Mouse (Mus musculus) hindbrain, embryonic 16.5 days (tissue): Measurements from ENCODE around the gene Kif19a. TPM values are rescaled to one million over a fixed set of nuclear protein-coding genes. Genes with fewer than 3 reads are reported as not detected.

ENCODE experiments used
- ATAC-seq: fragments of 200-750 bp; cut with Nextera tagmentation; 2 replicates; pipeline ENCODE4 v1.8.0; 2017; ENCODE audit warnings: moderate TSS enrichment, moderate library complexity
- H3K27ac ChIP-seq: fragments of 300-500 bp; sonication (generic); 2 replicates; pipeline ENCODE4 v1.5.1; 2014; ENCODE audit warnings: low read depth, mild to moderate bottlenecking, control low read depth, low read length, moderate library complexity
- H3K27me3 ChIP-seq: fragments of 300-500 bp; sonication (generic); replicated peaks from 2 replicates; pipeline ENCODE4 v1.6.1; 2014; ENCODE audit warnings: low read length; ENCODE audit not compliant: control insufficient read depth, insufficient read depth
- H3K36me3 ChIP-seq: fragments of 300-500 bp; sonication (generic); 2 replicates; pipeline ENCODE4 v1.6.1; 2014; ENCODE audit warnings: mild to moderate bottlenecking, low read length, moderate library complexity, mixed read lengths; ENCODE audit not compliant: control insufficient read depth, insufficient read depth
- H3K4me1 ChIP-seq: fragments of 300-500 bp; sonication (generic); 2 replicates; pipeline ENCODE4 v1.6.1; 2014; ENCODE audit warnings: low read depth, low read length; ENCODE audit not compliant: control insufficient read depth, insufficient read depth
- H3K4me2 ChIP-seq: fragments of 300-500 bp; sonication (generic); 2 replicates; pipeline ENCODE4 v1.6.1; 2014; ENCODE audit warnings: mild to moderate bottlenecking, low read length, control low read depth, moderate library complexity
- H3K4me3 ChIP-seq: fragments of 300-500 bp; sonication (generic); 2 replicates; pipeline ENCODE4 v1.5.1; 2014; ENCODE audit warnings: mild to moderate bottlenecking, low read length, control low read depth, moderate library complexity
- H3K9ac ChIP-seq: fragments of 300-500 bp; sonication (generic); 2 replicates; pipeline ENCODE4 v1.6.1; 2014; ENCODE audit warnings: low read depth, mild to moderate bottlenecking, control low read depth, low read length, moderate library complexity
- H3K9me3 ChIP-seq: fragments of 300-500 bp; sonication (generic); 2 replicates; pipeline ENCODE4 v1.6.1; 2014; ENCODE audit warnings: mild to moderate bottlenecking, low read length, moderate library complexity; ENCODE audit not compliant: control insufficient read depth
- WGBS: fragments of 180-500 bp; shearing (Covaris S2); extraction: QIAGEN DNeasy Blood & Tissue Kit; methylation state at CpG from one replicate; pipeline ENCODE4 v1.1.7; 2014; 5-methylcytosine and 5-hydroxymethylcytosine counted together
- polyA plus RNA-seq: library from polyadenylated mRNA; unstranded; fragments of >200 nt; fragmentation: Nextera tagmentation; extraction: Ambion mirVana; gene quantifications from 2 replicates; pipeline ENCODE4 v1.2.1, GENCODE M21; 2015

Kif19a gene
- polyA plus RNA-seq, 1 experiment from 2014 or later = 0.69 TPM

GRCm38 (mm10) chr11:114790171-114790570, 25.0 kb downstream of the Kif19a start:
- Histone ChIP-seq H3K4me1 (peaks cover 48% of the 10 kb centered on the region), H3K36me3 (no peaks in the 10 kb centered on the region), H3K4me3 (no peak overlapping the region), H3K27me3 (peaks cover 23% of the 10 kb centered on the region), H3K27ac (no peak overlapping the region), H3K4me2 (no peak overlapping the region), H3K9me3 (no peaks in the 10 kb centered on the region), H3K9ac (no peak overlapping the region)
- 78% methylated on average over 12 of the region's 12 CpGs for WGBS
- ATAC-seq = no peak

GRCm38 (mm10) chr11:114790841-114791240, 25.7 kb downstream of the Kif19a start:
- Histone ChIP-seq H3K4me1 (peaks cover 53% of the 10 kb centered on the region), H3K9me3 (no peaks in the 10 kb centered on the region), H3K27me3 (peaks cover 16% of the 10 kb centered on the region), H3K27ac (peak overlapping the region; percentile 82; the same call in 1 of the 2 replicates), H3K4me3 (peak overlapping the region; percentile 56), H3K9ac (no peak overlapping the region; the same call in 1 of the 2 replicates), H3K4me2 (peak overlapping the region; percentile 83), H3K36me3 (no peaks in the 10 kb centered on the region)
- WGBS = 41% methylated on average over 4 of the region's 4 CpGs
- ATAC-seq = no peak

- no peak for ATAC-seq
- H3K27ac ChIP-seq = peak overlapping the region; percentile 82
- H3K9me3 ChIP-seq = no peaks in the 10 kb centered on the region
- peak overlapping the region; percentile 56 for H3K4me3 ChIP-seq
- peak overlapping the region; percentile 76 for H3K9ac ChIP-seq
- peak overlapping the region; percentile 83 for H3K4me2 ChIP-seq
- H3K36me3 ChIP-seq = no peaks in the 10 kb centered on the region
- H3K4me1 ChIP-seq = peaks cover 53% of the 10 kb centered on the region
- WGBS = 5% methylated on average over 49 of the region's 50 CpGs
- peaks cover 16% of the 10 kb centered on the region for H3K27me3 ChIP-seq
Observed at GRCm38 (mm10) chr11:114791351-114791889, 26.2 kb downstream of the Kif19a start.

GRCm38 (mm10) chr11:114791891-114792411, 26.8 kb downstream of the Kif19a start:
- Histone ChIP-seq H3K4me3 (peak overlapping the region; percentile 56), H3K9me3 (no peaks in the 10 kb centered on the region), H3K27ac (peak overlapping the region; percentile 82), H3K27me3 (peaks cover 16% of the 10 kb centered on the region), H3K4me2 (peak overlapping the region; percentile 83), H3K4me1 (peaks cover 52% of the 10 kb centered on the region), H3K9ac (peak overlapping the region; percentile 76), H3K36me3 (no peaks in the 10 kb centered on the region)
- WGBS = under 1% methylated on average over 44 of the region's 59 CpGs
- ATAC-seq = peak; percentile 10; the same call in 1 of the 2 replicates

- H3K27me3 ChIP-seq = peaks cover 11% of the 10 kb centered on the region
- peaks cover 52% of the 10 kb centered on the region for H3K4me1 ChIP-seq
- no peak for ATAC-seq
- 47% methylated on average over 5 of the region's 5 CpGs for WGBS
- peak overlapping the region; percentile 32; the same call in 1 of the 2 replicates for H3K9ac ChIP-seq
- H3K27ac ChIP-seq = peak overlapping the region; percentile 82
- H3K4me2 ChIP-seq = peak overlapping the region; percentile 83
- no peak overlapping the region for H3K4me3 ChIP-seq
- no peaks in the 10 kb centered on the region for H3K9me3 ChIP-seq
- H3K36me3 ChIP-seq = no peaks in the 10 kb centered on the region
Observed at GRCm38 (mm10) chr11:114792931-114793494, 27.8 kb downstream of the Kif19a start.

GRCm38 (mm10) chr11:114793868-114794545, 28.8 kb downstream of the Kif19a start:
- Histone ChIP-seq H3K27ac (peak overlapping the region; percentile 82), H3K27me3 (peaks cover 11% of the 10 kb centered on the region), H3K9ac (peak overlapping the region; percentile 44), H3K4me1 (peaks cover 49% of the 10 kb centered on the region), H3K4me3 (peak overlapping the region; percentile 21), H3K36me3 (no peaks in the 10 kb centered on the region), H3K9me3 (no peaks in the 10 kb centered on the region), H3K4me2 (peak overlapping the region; percentile 83)
- no peak for ATAC-seq
- 38% methylated on average over 19 of the region's 19 CpGs for WGBS

- Histone ChIP-seq H3K36me3 (no peaks in the 10 kb centered on the region), H3K9ac (peak overlapping the region; percentile 33), H3K9me3 (no peaks in the 10 kb centered on the region), H3K4me3 (peak overlapping the region; percentile 32), H3K27me3 (peaks cover 11% of the 10 kb centered on the region), H3K4me2 (peak overlapping the region; percentile 83), H3K27ac (peak overlapping the region; percentile 93), H3K4me1 (peaks cover 47% of the 10 kb centered on the region)
- WGBS = 33% methylated on average over 4 of the region's 4 CpGs
- no peak for ATAC-seq
Observed at GRCm38 (mm10) chr11:114794691-114795090, 29.5 kb downstream of the Kif19a start.

- 0% methylated on average over 7 of the region's 7 CpGs for WGBS
- peaks cover 47% of the 10 kb centered on the region for H3K4me1 ChIP-seq
- H3K4me3 ChIP-seq = peak overlapping the region; percentile 32
- peak overlapping the region; percentile 33 for H3K9ac ChIP-seq
- H3K36me3 ChIP-seq = no peaks in the 10 kb centered on the region
- H3K27me3 ChIP-seq = peaks cover 5% of the 10 kb centered on the region
- peak overlapping the region; percentile 93 for H3K27ac ChIP-seq
- no peaks in the 10 kb centered on the region for H3K9me3 ChIP-seq
- H3K4me2 ChIP-seq = peak overlapping the region; percentile 83
- ATAC-seq = peak; percentile 79
Observed at GRCm38 (mm10) chr11:114795231-114795746, 30.1 kb downstream of the Kif19a start.

GRCm38 (mm10) chr11:114795848-114796322, 30.7 kb downstream of the Kif19a start, which contains the start of gene Btbd17:
Gene Btbd17 (minus strand): TSS chr11:114795945.
- no peaks in the 10 kb centered on the region for H3K9me3 ChIP-seq
- peak within 1 kb of the TSS; percentile 32 for H3K4me3 ChIP-seq
- peaks cover 3% of the 10 kb centered on the region; the same call in 1 of the 2 replicates for H3K27me3 ChIP-seq
- H3K9ac ChIP-seq = peak within 1 kb of the TSS; percentile 33
- ATAC-seq = peak; percentile 85
- no peaks in the 10 kb centered on the region for H3K36me3 ChIP-seq
- H3K4me1 ChIP-seq = peaks cover 45% of the 10 kb centered on the region
- WGBS = 0% methylated on average over 4 of the region's 4 CpGs
- H3K4me2 ChIP-seq = peak within 1 kb of the TSS; percentile 83
- H3K27ac ChIP-seq = peak within 1 kb of the TSS; percentile 93
